In the genomic region with DNA sequence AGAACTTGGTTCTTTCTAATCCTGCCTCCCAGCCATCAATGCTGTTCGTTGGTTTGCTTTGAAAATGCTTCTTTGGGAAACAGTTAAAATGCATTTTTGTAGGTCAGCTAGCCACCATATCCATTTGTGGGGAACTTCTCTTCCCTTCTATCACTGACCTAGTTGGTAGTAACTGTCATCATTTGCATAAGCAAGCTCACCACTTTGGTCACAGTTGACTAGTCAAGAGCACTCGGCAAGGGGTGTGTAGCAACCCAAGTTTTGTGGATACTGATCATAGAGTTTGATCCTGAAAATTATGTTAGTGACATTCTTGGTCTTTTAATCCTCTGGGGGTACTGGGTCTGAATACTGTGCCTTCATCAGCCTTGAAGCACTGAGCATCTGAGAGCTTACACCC, we compare ENCODE assay signal across 20 mouse cellular contexts. TPM values are rescaled to one million over a fixed set of nuclear protein-coding genes. Genes with fewer than 3 reads are reported as not detected.
A peak's percentile ranks its signal among the peaks of the same experiment; 100 is the strongest.
DNase-seq lines count a peak whose midpoint lies in the region; TF ChIP-seq lines count a peak whose summit lies in the region.
"Had no signal": no experiment of that assay in that cellular context is flagged by ENCODE, and none has a peak within 500 bp of the region (broad histone marks: within the 10 kb centered on the region; RNA-seq: fewer than 3 reads in every experiment).

No protein-coding gene starts in this region.

- dilution Hi-C loops in CH12.LX (cut with MboI; ENCODE audit: extremely low pct_ligation_motif_present, extremely low pct_unique_long_range_greater_than_20kb, low sequenced_read_pairs): no loop called here

- H3K27me3 ChIP-seq in CH12.LX (replicated peaks): no peaks in the 10 kb centered on the region
- no peaks in the 10 kb centered on the region for H3K27me3 ChIP-seq in splenic B cell, adult 2 months (ENCODE audit: control insufficient read depth, insufficient read depth, low read length, poor library complexity, severe bottlenecking)
- H3K27me3 ChIP-seq: embryonic facial prominence, embryonic 12.5 days; forebrain, embryonic 13.5 days; forebrain, embryonic 15.5 days had no signal

- TF ChIP-seq RAD21 in CH12.LX (IDR thresholded peaks at IDR 0.05; ENCODE audit: low read depth, low read length): no peak

- peak overlapping the region; percentile 14; the same call in 1 of the 2 replicates for H3K27ac ChIP-seq in CH12.LX (ENCODE audit: insufficient read depth, low read depth)
- H3K27ac ChIP-seq: embryonic facial prominence, embryonic 10.5 days; embryonic facial prominence, embryonic 12.5 days; forebrain, embryonic 13.5 days; forebrain, embryonic 15.5 days had no signal

- H3K79me2 ChIP-seq in CH12.LX (replicated peaks; ENCODE audit: control insufficient read depth, extremely low read depth, insufficient read depth, poor library complexity, severe bottlenecking): no peaks in the 10 kb centered on the region

- no peak for TF ChIP-seq CTCF in CH12.LX (conservative IDR thresholded peaks at IDR 0.05 in 1 of 2, IDR thresholded peaks at IDR 0.05 in 1 of 2; ENCODE audit: low read depth in 2 of 2, low read length in 2 of 2)

- H3K36me3 ChIP-seq in CH12.LX (replicated peaks in 1 of 2; ENCODE audit: control insufficient read depth in 1 of 2, insufficient read depth in 1 of 2, low read length in 1 of 2): no peaks in the 10 kb centered on the region
- H3K36me3 ChIP-seq in splenic B cell, adult 2 months (ENCODE audit: control insufficient read depth, insufficient read depth, low read length, poor library complexity, severe bottlenecking): no peaks in the 10 kb centered on the region
- H3K36me3 ChIP-seq: embryonic facial prominence, embryonic 10.5 days; embryonic facial prominence, embryonic 12.5 days; forebrain, embryonic 15.5 days had no signal

- H3K9me3 ChIP-seq in CH12.LX (replicated peaks; ENCODE audit: low read length): no peaks in the 10 kb centered on the region
- H3K9me3 ChIP-seq: embryonic facial prominence, embryonic 10.5 days; embryonic facial prominence, embryonic 12.5 days; forebrain, embryonic 13.5 days; forebrain, embryonic 15.5 days had no signal

- no peak overlapping the region for H3K4me3 ChIP-seq in CH12.LX (replicated peaks in 1 of 3; ENCODE audit: low read depth in 2 of 3, low read length in 2 of 3, poor library complexity in 1 of 3)
- H3K4me3 ChIP-seq: embryonic facial prominence, embryonic 10.5 days; embryonic facial prominence, embryonic 12.5 days; forebrain, embryonic 13.5 days; forebrain, embryonic 15.5 days had no signal

- H3K4me1 ChIP-seq in CH12.LX (ENCODE audit: control insufficient read depth in 1 of 2, insufficient read depth in 2 of 2): peaks cover 5 to 26% of the 10 kb centered on the region in 2 experiments
- H3K4me1 ChIP-seq: embryonic facial prominence, embryonic 12.5 days had no signal

- no peak overlapping the region for H3K9ac ChIP-seq in CH12.LX (ENCODE audit: insufficient read depth, low read depth)
- H3K9ac ChIP-seq: embryonic facial prominence, embryonic 12.5 days; forebrain, embryonic 13.5 days; forebrain, embryonic 15.5 days; forebrain, postnatal 0 days had no signal

- in situ Hi-C loops in CH12.LX (cut with MboI; ENCODE audit: low pct_ligation_motif_present, low pct_unique_long_range_greater_than_20kb, low sequenced_read_pairs): loop anchor here (5.0 kb wide), 1 partner anchor 35 kb away; no protein-coding TSS in a partner anchor

- TF ChIP-seq EP300 in CH12.LX (IDR thresholded peaks at IDR 0.05; ENCODE audit: low read length): no peak

- peak; percentile 13 for DNase-seq in heart, adult 11 months
- no peak for DNase-seq in heart, adult 18-20 months
- peak; percentile 66 for DNase-seq in CH12.LX (ENCODE audit: extremely low read depth)
- DNase-seq in splenic B cell, adult 2 months (ENCODE audit: low read depth, low spot score): peak; percentile 56
- no peak for DNase-seq in gastrocnemius, adult 18-20 months (ENCODE audit: low spot score)
- no peak for DNase-seq in layer of hippocampus, adult 8-10 months (ENCODE audit: low spot score in 2 of 2)
- DNase-seq: adrenal gland, adult 2 months; adrenal gland, postnatal 10 days; adrenal gland, postnatal 25 days; cerebellum, adult 11 months; cerebellum, adult 18-20 months; cerebellum, adult 8-10 months; cerebellum, adult 9-11 months; cerebellum, postnatal 14 days; cerebellum, postnatal 36 days; forebrain, postnatal 0 days had no signal

- TF ChIP-seq POLR2A in CH12.LX (IDR thresholded peaks at IDR 0.05; ENCODE audit: low read depth, low read length): no peak

- H3K4me2 ChIP-seq in CH12.LX (ENCODE audit: insufficient read depth, low read depth, poor library complexity, severe bottlenecking): peak overlapping the region; percentile 54
- H3K4me2 ChIP-seq: embryonic facial prominence, embryonic 12.5 days; forebrain, embryonic 13.5 days; forebrain, embryonic 15.5 days had no signal

TF ChIP-seq in CH12.LX, 34 proteins besides CTCF, POLR2A, EP300 and RAD21:
- TF ChIP-seq POLR2AphosphoS2 (IDR thresholded peaks at IDR 0.05; ENCODE audit: low read depth, low read length) (no peak), TBP (conservative IDR thresholded peaks at IDR 0.05; ENCODE audit: low read depth, low read length) (0 out of 2 replicates have a peak, but pooled peaks have one; percentile 25), ZC3H11A (IDR thresholded peaks at IDR 0.05; ENCODE audit: low read depth, low read length) (no peak)

RNA-seq across cellular contexts. Expression of a gene that starts 48.1 kb away (rescaled TPM):
- under 1 TPM; 0.07 to 0.21 TPM for total RNA-seq in heart, adult 18-20 months (2021)
- total RNA-seq in CH12.LX (2012; rRNA removed) (11.1 and 16.5 TPM in 2 replicates), CH12.LX (2014; rRNA removed) (19.1 and 21.1 TPM in 2 replicates)
- polyA plus RNA-seq in CH12.LX (2012; ENCODE audit: insufficient read length, low read depth): 18.5 and 24.0 TPM in 2 replicates
- under 1 TPM in 1 of 2 experiments, not detected in 1; 0.14 TPM for total RNA-seq in gastrocnemius, adult 18-20 months (2021)
- total RNA-seq in layer of hippocampus, adult 8-10 months (2022): under 1 TPM; 0.54 to 0.71 (median 0.63) TPM

Comparison
In these comparisons a context has a peak if more than half of its experiments do, and no peak if none do; other contexts are left out.
1. DNase-seq: peak in heart, adult 11 months (single experiment), CH12.LX (single experiment) and splenic B cell, adult 2 months (single experiment); none in heart, adult 18-20 months (0 of 2), gastrocnemius, adult 18-20 months (single experiment) and layer of hippocampus, adult 8-10 months (0 of 2).
2. RNA of a gene that starts 48.1 kb away (total RNA-seq): 11.1 to 21.1 TPM in CH12.LX; 0.54 to 0.71 TPM in layer of hippocampus, adult 8-10 months, 0.07 to 0.21 TPM in heart, adult 18-20 months and 0.14 TPM in gastrocnemius, adult 18-20 months; every median in the first group is over 4 times any median in the second.